Mouse (Mus musculus) cerebellum, adult 2 months (tissue): Measurements from ENCODE around the gene Coq10b.

Experiments
- CTCF ChIP-seq: fragments of 200-500 bp; IDR thresholded peaks from 2 replicates; pipeline ENCODE4 v1.5.1; 2011; ENCODE audit warnings: low read depth, mild to moderate bottlenecking, control low read depth, low read length, moderate library complexity, borderline replicate concordance; ENCODE audit not compliant: insufficient read depth
- POLR2A ChIP-seq: fragments of 200-500 bp; IDR thresholded peaks from 2 replicates; pipeline ENCODE4 v1.6.1; 2011; ENCODE audit warnings: low read length, control low read depth, borderline replicate concordance; ENCODE audit not compliant: insufficient read depth

- TF ChIP-seq POLR2A: no peak
- no peak for TF ChIP-seq CTCF
These were observed 12.6 kb upstream of the Coq10b start for GRCm38 (mm10) chr1:55039944-55040343.
